Mouse (Mus musculus): Measurements from ENCODE around the gene Evl. TPM values are rescaled to one million over a fixed set of nuclear protein-coding genes. Genes with fewer than 3 reads are reported as not detected.

The Evl gene
- polyA plus RNA-seq, 1 experiment = 213 TPM

- no peak for TF ChIP-seq POLR2A (IDR thresholded peaks at IDR 0.05; ENCODE audit: low read depth, low read length)
- no peak for TF ChIP-seq CTCF (IDR thresholded peaks at IDR 0.05; ENCODE audit: extremely low read depth, insufficient read depth, insufficient read length, insufficient replicate concordance)
- Histone ChIP-seq H3K4me1 (ENCODE audit: control insufficient read depth, insufficient read depth, insufficient read length) (no peaks in the 10 kb centered on the region), H3K4me3 (ENCODE audit: extremely low read depth, insufficient read depth, insufficient read length) (no peak overlapping the region), H3K27me3 (ENCODE audit: control insufficient read depth, insufficient read depth, low read length) (0 out of 2 replicates have a peak, but pooled peaks cover 6% of the 10 kb centered on the region), H3K36me3 (ENCODE audit: control insufficient read depth, insufficient read depth, low read length) (no peaks in the 10 kb centered on the region), H3K27ac (ENCODE audit: insufficient read depth, low read length) (no peak overlapping the region)
- WGBS = 46% methylated on average over 5 of the region's 5 CpGs
- no peak for DNase-seq (ENCODE audit: low read depth in 1 of 2, low spot score in 2 of 2)
Observed at GRCm38 (mm10) chr12:108700037-108700436, 145.5 kb downstream of the Evl start.

GRCm38 (mm10) chr12:108701221-108701620, 146.7 kb downstream of the Evl start:
- DNase-seq (ENCODE audit: low read depth in 1 of 2, low spot score in 2 of 2) = no peak
- no peak overlapping the region for H3K4me3 ChIP-seq (ENCODE audit: extremely low read depth, insufficient read depth, insufficient read length)
- no peak overlapping the region for H3K27ac ChIP-seq (ENCODE audit: insufficient read depth, low read length)
- no peak for TF ChIP-seq POLR2A (IDR thresholded peaks at IDR 0.05; ENCODE audit: low read depth, low read length)
- TF ChIP-seq CTCF (IDR thresholded peaks at IDR 0.05; ENCODE audit: extremely low read depth, insufficient read depth, insufficient read length, insufficient replicate concordance) = no peak
- no peaks in the 10 kb centered on the region for H3K4me1 ChIP-seq (ENCODE audit: control insufficient read depth, insufficient read depth, insufficient read length)
- WGBS = 5% methylated on average over 2 of the region's 2 CpGs
- H3K36me3 ChIP-seq (ENCODE audit: control insufficient read depth, insufficient read depth, low read length) = no peaks in the 10 kb centered on the region
- 0 out of 2 replicates have a peak, but pooled peaks cover 6% of the 10 kb centered on the region for H3K27me3 ChIP-seq (ENCODE audit: control insufficient read depth, insufficient read depth, low read length)

- TF ChIP-seq CTCF (IDR thresholded peaks at IDR 0.05; ENCODE audit: extremely low read depth, insufficient read depth, insufficient read length, insufficient replicate concordance) = no peak
- TF ChIP-seq POLR2A (IDR thresholded peaks at IDR 0.05; ENCODE audit: low read depth, low read length) = no peak
Observed at GRCm38 (mm10) chr12:108702185-108702584, 147.7 kb downstream of the Evl start, which contains the start of gene Degs2. TSS of gene Degs2 (minus strand) at chr12:108702315.

GRCm38 (mm10) chr12:108705486-108705885, 151.0 kb downstream of the Evl start:
- no peaks in the 10 kb centered on the region for H3K4me1 ChIP-seq (ENCODE audit: control insufficient read depth, insufficient read depth, insufficient read length)
- DNase-seq (ENCODE audit: low read depth in 1 of 2, low spot score in 2 of 2) = no peak
- TF ChIP-seq CTCF (IDR thresholded peaks at IDR 0.05; ENCODE audit: extremely low read depth, insufficient read depth, insufficient read length, insufficient replicate concordance) (no peak), POLR2A (IDR thresholded peaks at IDR 0.05; ENCODE audit: low read depth, low read length) (no peak)
- H3K4me3 ChIP-seq (ENCODE audit: extremely low read depth, insufficient read depth, insufficient read length) = no peak overlapping the region
- H3K27me3 ChIP-seq (ENCODE audit: control insufficient read depth, insufficient read depth, low read length) = 0 out of 2 replicates have a peak, but pooled peaks cover 6% of the 10 kb centered on the region
- no peak overlapping the region for H3K27ac ChIP-seq (ENCODE audit: insufficient read depth, low read length)
- 90% methylated on average over 6 of the region's 6 CpGs for WGBS
- H3K36me3 ChIP-seq (ENCODE audit: control insufficient read depth, insufficient read depth, low read length) = no peaks in the 10 kb centered on the region

More at GRCm38 (mm10) chr12:108702185-108702584, 147.7 kb downstream of the Evl start, which contains the start of gene Degs2:
- H3K27me3 ChIP-seq (ENCODE audit: control insufficient read depth, insufficient read depth, low read length) = 0 out of 2 replicates have a peak, but pooled peaks cover 6% of the 10 kb centered on the region
- H3K27ac ChIP-seq (ENCODE audit: insufficient read depth, low read length) = no peak within 1 kb of the TSS
- H3K4me1 ChIP-seq (ENCODE audit: control insufficient read depth, insufficient read depth, insufficient read length) = no peaks in the 10 kb centered on the region
- H3K4me3 ChIP-seq (ENCODE audit: extremely low read depth, insufficient read depth, insufficient read length) = no peak within 1 kb of the TSS
- no peaks in the 10 kb centered on the region for H3K36me3 ChIP-seq (ENCODE audit: control insufficient read depth, insufficient read depth, low read length)
- WGBS = 4% methylated on average over 31 of the region's 32 CpGs
- DNase-seq (ENCODE audit: low read depth in 1 of 2, low spot score in 2 of 2) = no peak

- Histone ChIP-seq H3K4me3 (ENCODE audit: extremely low read depth, insufficient read depth, insufficient read length) (no peak overlapping the region), H3K36me3 (ENCODE audit: control insufficient read depth, insufficient read depth, low read length) (no peaks in the 10 kb centered on the region), H3K27ac (ENCODE audit: insufficient read depth, low read length) (no peak overlapping the region), H3K4me1 (ENCODE audit: control insufficient read depth, insufficient read depth, insufficient read length) (no peaks in the 10 kb centered on the region), H3K27me3 (ENCODE audit: control insufficient read depth, insufficient read depth, low read length) (0 out of 2 replicates have a peak, but pooled peaks cover 6% of the 10 kb centered on the region)
- 46% methylated on average over 7 of the region's 7 CpGs for WGBS
- DNase-seq (ENCODE audit: low read depth in 1 of 2, low spot score in 2 of 2) = no peak
- TF ChIP-seq POLR2A (IDR thresholded peaks at IDR 0.05; ENCODE audit: low read depth, low read length) (no peak), CTCF (IDR thresholded peaks at IDR 0.05; ENCODE audit: extremely low read depth, insufficient read depth, insufficient read length, insufficient replicate concordance) (no peak)
Observed at GRCm38 (mm10) chr12:108706129-108706528, 151.6 kb downstream of the Evl start.

- no peak overlapping the region for H3K27ac ChIP-seq (ENCODE audit: insufficient read depth, low read length)
- H3K27me3 ChIP-seq (ENCODE audit: control insufficient read depth, insufficient read depth, low read length) = no peaks in the 10 kb centered on the region
- TF ChIP-seq POLR2A (IDR thresholded peaks at IDR 0.05; ENCODE audit: low read depth, low read length) (no peak), CTCF (IDR thresholded peaks at IDR 0.05; ENCODE audit: extremely low read depth, insufficient read depth, insufficient read length, insufficient replicate concordance) (no peak)
- no peaks in the 10 kb centered on the region for H3K4me1 ChIP-seq (ENCODE audit: control insufficient read depth, insufficient read depth, insufficient read length)
- H3K4me3 ChIP-seq (ENCODE audit: extremely low read depth, insufficient read depth, insufficient read length) = no peak overlapping the region
- DNase-seq (ENCODE audit: low read depth in 1 of 2, low spot score in 2 of 2) = no peak
- 90% methylated on average over 6 of the region's 6 CpGs for WGBS
- no peaks in the 10 kb centered on the region for H3K36me3 ChIP-seq (ENCODE audit: control insufficient read depth, insufficient read depth, low read length)
Observed at GRCm38 (mm10) chr12:108709386-108709785, 154.9 kb downstream of the Evl start.

- Histone ChIP-seq H3K36me3 (ENCODE audit: control insufficient read depth, insufficient read depth, low read length) (no peaks in the 10 kb centered on the region), H3K4me1 (ENCODE audit: control insufficient read depth, insufficient read depth, insufficient read length) (no peaks in the 10 kb centered on the region), H3K4me3 (ENCODE audit: extremely low read depth, insufficient read depth, insufficient read length) (no peak overlapping the region), H3K27ac (ENCODE audit: insufficient read depth, low read length) (no peak overlapping the region), H3K27me3 (ENCODE audit: control insufficient read depth, insufficient read depth, low read length) (no peaks in the 10 kb centered on the region)
- WGBS = 90% methylated on average over 6 of the region's 6 CpGs
- TF ChIP-seq POLR2A (IDR thresholded peaks at IDR 0.05; ENCODE audit: low read depth, low read length) = no peak
- no peak for TF ChIP-seq CTCF (IDR thresholded peaks at IDR 0.05; ENCODE audit: extremely low read depth, insufficient read depth, insufficient read length, insufficient replicate concordance)
- no peak for DNase-seq (ENCODE audit: low read depth in 1 of 2, low spot score in 2 of 2)
Observed at GRCm38 (mm10) chr12:108709964-108710765, 155.6 kb downstream of the Evl start.

Data from spleen, adult 2 months (tissue).